Mouse (Mus musculus) embryonic facial prominence, embryonic 10.5 days (tissue): ENCODE measurements around the gene B3gnt6. TPM values are rescaled to one million over a fixed set of nuclear protein-coding genes. Genes with fewer than 3 reads are reported as not detected.

Source experiments
- DNase-seq: peaks from one replicate; pipeline ENCODE4 v3.0.0-alpha.2; 2017; ENCODE audit warnings: low spot score
- H3K27ac ChIP-seq: fragments of 300-500 bp; sonication (generic); replicated peaks from 2 replicates; pipeline ENCODE4 v1.5.1; 2016; ENCODE audit warnings: mild to moderate bottlenecking
- H3K27me3 ChIP-seq: fragments of 300-500 bp; sonication (generic); replicated peaks from 2 replicates; pipeline ENCODE4 v1.6.1; 2016; ENCODE audit warnings: low read depth, mild to moderate bottlenecking; ENCODE audit not compliant: poor library complexity, severe bottlenecking
- H3K36me3 ChIP-seq: fragments of 300-500 bp; sonication (generic); replicated peaks from 2 replicates; pipeline ENCODE4 v1.6.1; 2016; ENCODE audit warnings: mild to moderate bottlenecking, moderate library complexity
- H3K4me1 ChIP-seq: fragments of 300-500 bp; sonication (generic); 2 replicates; pipeline ENCODE4 v1.6.1; 2016
- H3K4me3 ChIP-seq: fragments of 300-500 bp; sonication (generic); 2 replicates; pipeline ENCODE4 v1.5.1; 2016; ENCODE audit warnings: mild to moderate bottlenecking, moderate library complexity
- H3K9me3 ChIP-seq: fragments of 300-500 bp; sonication (generic); 2 replicates; pipeline ENCODE4 v1.6.1; 2016; ENCODE audit warnings: mild to moderate bottlenecking
- WGBS: fragments of 180-500 bp; shearing (Covaris S2); methylation state at CpG from one replicate; pipeline ENCODE4 v1.1.7; 2016; 5-methylcytosine and 5-hydroxymethylcytosine counted together
- polyA plus RNA-seq: library from polyadenylated mRNA; unstranded; fragments of >200 nt; fragmentation: Nextera tagmentation; extraction: Ambion mirVana; gene quantifications from 2 replicates; pipeline ENCODE4 v1.2.1, GENCODE M21; 2016

The B3gnt6 gene
- polyA plus RNA-seq, 1 experiment from 2014 or later = not detected

DNA sequence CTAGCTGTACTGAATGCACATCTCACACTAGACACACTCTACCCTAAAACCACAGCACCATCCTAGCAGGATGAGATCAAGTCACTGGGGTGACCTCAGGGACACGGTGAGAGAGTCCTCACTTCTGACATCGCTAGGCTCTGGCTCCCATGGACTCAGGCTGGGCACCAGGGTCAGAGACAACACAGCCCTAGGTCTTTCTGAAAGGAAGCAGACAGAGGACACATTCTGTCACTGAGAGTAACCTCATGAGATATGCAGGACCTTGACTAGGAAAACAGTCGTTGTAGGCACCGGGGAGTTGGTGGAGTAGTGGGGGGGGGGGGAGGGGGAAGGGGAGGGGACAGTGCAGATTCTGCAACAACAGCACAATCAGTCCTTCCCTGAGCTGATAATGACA lies 25.9 kb downstream of the B3gnt6 start:
- Histone ChIP-seq H3K4me1 (peaks cover 52% of the 10 kb centered on the region), H3K9me3 (no peaks in the 10 kb centered on the region), H3K4me3 (no peak overlapping the region), H3K36me3 (no peaks in the 10 kb centered on the region), H3K27ac (peak overlapping the region; percentile 40; the same call in 1 of the 2 replicates), H3K27me3 (peaks cover 17% of the 10 kb centered on the region)
- DNase-seq = no peak
- WGBS = 48% methylated on average over 4 of the region's 4 CpGs

DNA sequence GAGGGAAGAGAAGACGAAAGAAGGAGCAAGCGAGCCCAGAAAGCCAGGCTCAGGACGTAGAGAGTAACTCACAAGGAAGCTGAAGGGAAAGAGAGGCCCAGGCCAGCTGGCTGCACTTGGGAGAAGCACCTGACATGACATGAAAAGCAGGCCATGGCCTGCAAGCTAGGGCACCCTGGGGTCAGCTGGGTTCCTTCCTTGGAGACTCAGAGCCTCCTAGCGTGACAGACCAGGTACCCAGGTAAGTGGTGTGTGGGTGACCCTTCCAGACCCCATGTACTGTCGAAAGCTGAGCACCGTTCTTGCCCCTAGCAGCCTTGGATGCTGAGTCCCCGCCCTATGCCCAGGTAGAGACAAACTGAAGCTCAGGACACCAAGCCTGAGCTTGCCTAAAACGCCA lies 26.6 kb downstream of the B3gnt6 start:
- Histone ChIP-seq H3K36me3 (no peaks in the 10 kb centered on the region), H3K9me3 (no peaks in the 10 kb centered on the region), H3K4me3 (no peak overlapping the region), H3K4me1 (peaks cover 44% of the 10 kb centered on the region), H3K27ac (peak overlapping the region; percentile 10; the same call in 1 of the 2 replicates), H3K27me3 (peaks cover 17% of the 10 kb centered on the region)
- whole genome bisulfite sequencing = 80% methylated on average over 8 of the region's 8 CpGs
- DNase-seq = no peak

DNA sequence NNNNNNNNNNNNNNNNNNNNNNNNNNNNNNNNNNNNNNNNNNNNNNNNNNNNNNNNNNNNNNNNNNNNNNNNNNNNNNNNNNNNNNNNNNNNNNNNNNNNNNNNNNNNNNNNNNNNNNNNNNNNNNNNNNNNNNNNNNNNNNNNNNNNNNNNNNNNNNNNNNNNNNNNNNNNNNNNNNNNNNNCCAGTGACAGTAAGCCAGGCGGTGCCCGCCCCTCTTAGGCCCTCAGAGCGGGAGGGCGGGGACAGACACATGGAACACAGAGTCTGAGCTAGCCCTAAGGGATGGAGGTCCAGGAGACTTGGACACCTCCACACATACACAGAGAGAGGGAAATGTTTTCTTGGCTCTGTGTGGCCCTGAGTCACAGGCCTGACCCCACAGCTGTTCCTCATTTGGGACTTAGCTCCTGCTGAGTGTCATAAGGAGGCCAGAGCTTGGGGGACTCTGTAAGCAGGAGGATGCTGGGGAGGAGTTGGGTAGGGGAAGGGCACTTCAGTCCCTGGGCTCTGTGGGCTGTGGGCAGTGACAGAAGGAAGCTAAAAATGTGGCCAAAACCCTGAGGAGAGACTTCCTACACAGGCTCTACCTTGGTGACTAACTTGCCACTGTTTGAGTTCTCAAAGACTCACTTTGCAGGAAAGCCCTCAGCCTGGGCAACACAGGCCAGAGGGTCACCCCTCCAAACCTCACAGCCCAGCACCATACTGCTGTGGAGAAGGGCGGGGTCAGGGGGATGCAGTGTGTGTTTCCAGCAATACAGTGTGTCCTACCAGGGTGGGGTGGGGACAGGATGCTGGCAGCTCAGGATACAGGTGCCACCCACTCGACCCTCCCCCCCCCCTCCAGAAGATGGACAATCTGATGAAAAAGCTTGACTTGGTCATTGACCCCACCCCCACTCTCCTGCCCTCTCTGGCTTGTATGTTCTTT lies 27.9 kb downstream of the B3gnt6 start:
- DNase-seq = peak; percentile 70
- WGBS = 42% methylated on average over 6 of the region's 6 CpGs
- H3K4me3 ChIP-seq = peak overlapping the region; percentile 19; the same call in 1 of the 2 replicates
- H3K4me1 ChIP-seq = peaks cover 34% of the 10 kb centered on the region
- no peaks in the 10 kb centered on the region for H3K9me3 ChIP-seq
- peak overlapping the region; percentile 69 for H3K27ac ChIP-seq
- H3K27me3 ChIP-seq = peaks cover 5% of the 10 kb centered on the region; the same call in 1 of the 2 replicates
- H3K36me3 ChIP-seq = no peaks in the 10 kb centered on the region

DNA sequence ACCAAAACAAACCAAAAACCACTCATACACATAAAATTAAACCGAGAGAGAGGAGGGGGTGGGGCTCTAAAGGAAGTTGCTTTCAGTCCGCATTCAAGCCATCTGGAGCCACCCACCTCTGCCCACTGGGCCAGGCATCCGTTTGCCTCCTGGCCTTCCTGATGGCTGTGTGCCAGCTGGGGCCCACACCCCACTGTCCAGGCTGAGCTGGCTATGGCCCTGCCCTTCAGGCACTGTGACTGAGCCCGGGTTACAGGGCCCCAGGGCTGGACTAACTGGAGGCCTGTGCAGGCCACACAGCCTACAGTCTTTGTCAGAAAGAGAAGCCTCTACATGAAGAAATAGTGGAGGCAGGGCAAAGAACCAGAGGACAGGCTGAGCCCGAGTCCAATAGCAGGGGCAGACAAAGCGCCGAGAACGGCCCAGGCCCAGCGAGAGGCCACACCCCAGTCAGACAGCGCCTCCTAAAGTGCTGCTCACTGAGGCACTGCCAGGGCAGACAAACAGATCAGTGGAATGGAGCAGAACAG lies 34.2 kb downstream of the B3gnt6 start:
- DNase-seq = no peak
- Histone ChIP-seq H3K4me1 (peaks cover 41% of the 10 kb centered on the region), H3K36me3 (no peaks in the 10 kb centered on the region), H3K9me3 (no peaks in the 10 kb centered on the region), H3K27ac (peak overlapping the region; percentile 69), H3K4me3 (no peak overlapping the region), H3K27me3 (no peaks in the 10 kb centered on the region)
- WGBS = 68% methylated on average over 10 of the region's 10 CpGs

DNA sequence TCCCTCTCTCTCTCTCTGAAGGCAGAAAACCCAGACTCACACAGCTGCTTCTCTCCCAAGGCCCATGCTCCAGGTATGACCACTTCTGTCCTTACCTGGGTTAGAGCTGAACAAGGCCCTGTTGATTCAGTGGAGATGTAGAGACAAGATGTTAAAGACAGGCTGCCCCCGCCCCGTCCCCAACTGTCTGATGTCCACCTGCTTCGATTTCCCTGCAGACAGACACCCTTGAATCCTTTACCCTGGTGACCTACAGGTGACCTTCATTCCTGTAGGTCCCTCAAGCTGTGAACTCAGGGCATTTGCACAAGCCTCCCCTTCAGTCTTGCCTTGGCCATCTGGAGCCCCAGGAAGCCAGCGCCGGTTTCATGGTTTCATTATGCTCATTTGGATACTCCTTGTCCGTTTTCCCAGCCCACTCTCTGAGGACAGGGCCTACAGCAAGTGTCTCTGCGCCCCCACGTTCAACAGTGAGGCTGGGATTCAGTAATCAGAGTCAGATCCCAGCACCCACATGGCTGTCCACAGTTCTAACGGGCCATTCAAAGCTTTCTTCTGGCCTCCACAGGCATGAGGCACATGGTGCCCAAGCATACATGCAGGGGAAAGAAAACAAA lies 34.8 kb downstream of the B3gnt6 start:
- Histone ChIP-seq H3K4me1 (peaks cover 47% of the 10 kb centered on the region), H3K4me3 (no peak overlapping the region), H3K36me3 (no peaks in the 10 kb centered on the region), H3K9me3 (no peaks in the 10 kb centered on the region), H3K27me3 (no peaks in the 10 kb centered on the region), H3K27ac (peak overlapping the region; percentile 69; the same call in 1 of the 2 replicates)
- no peak for DNase-seq
- 80% methylated on average over 9 of the region's 9 CpGs for WGBS

DNA sequence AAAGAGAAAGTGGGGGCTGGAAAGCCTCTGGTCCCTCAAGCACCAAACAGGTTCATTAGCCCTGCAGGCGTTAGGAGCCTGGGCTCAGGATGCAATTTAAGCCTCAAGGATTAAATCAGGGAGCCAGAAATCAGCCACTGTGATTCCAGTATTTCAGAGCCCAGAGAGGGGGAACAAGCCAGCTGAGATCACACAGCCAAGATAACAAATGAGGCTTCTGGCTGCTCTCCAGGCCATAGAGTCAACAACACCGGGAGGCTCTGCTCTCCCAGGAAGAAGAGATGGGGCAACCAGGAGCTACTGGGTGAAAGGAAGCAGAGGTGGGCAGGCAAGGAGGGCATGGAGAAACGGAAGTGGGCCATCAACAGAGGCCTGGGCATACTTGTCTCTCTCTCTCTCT lies 35.6 kb downstream of the B3gnt6 start:
- no peaks in the 10 kb centered on the region for H3K9me3 ChIP-seq
- peaks cover 55% of the 10 kb centered on the region for H3K4me1 ChIP-seq
- H3K27me3 ChIP-seq = no peaks in the 10 kb centered on the region
- no peak overlapping the region for H3K27ac ChIP-seq
- H3K4me3 ChIP-seq = no peak overlapping the region
- DNase-seq = no peak
- 60% methylated on average over 3 of the region's 3 CpGs for WGBS
- no peaks in the 10 kb centered on the region for H3K36me3 ChIP-seq

DNA sequence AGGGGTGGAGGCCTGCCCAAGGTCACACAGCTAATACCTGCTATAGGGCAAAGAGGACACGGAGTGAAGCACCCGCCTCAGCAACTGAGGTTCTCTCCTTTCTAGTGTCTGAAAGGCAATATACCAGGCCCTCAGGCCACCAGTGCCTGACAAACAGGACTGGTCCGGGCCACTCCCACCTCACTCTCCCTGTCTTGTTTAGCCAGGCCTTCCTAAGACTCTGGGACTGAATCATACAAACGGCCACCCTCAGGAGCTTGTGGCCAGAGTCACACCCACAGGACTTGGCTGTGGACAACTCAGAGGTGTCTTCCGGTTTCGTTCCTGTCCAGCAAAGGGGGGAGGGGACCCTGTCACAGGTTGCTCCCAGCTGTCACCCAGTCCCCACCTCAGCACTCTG lies 37.0 kb downstream of the B3gnt6 start:
- no peaks in the 10 kb centered on the region for H3K9me3 ChIP-seq
- no peak overlapping the region for H3K4me3 ChIP-seq
- no peaks in the 10 kb centered on the region for H3K27me3 ChIP-seq
- no peaks in the 10 kb centered on the region for H3K36me3 ChIP-seq
- 75% methylated on average over 6 of the region's 6 CpGs for WGBS
- no peak overlapping the region for H3K27ac ChIP-seq
- H3K4me1 ChIP-seq = peaks cover 65% of the 10 kb centered on the region
- no peak for DNase-seq

DNA sequence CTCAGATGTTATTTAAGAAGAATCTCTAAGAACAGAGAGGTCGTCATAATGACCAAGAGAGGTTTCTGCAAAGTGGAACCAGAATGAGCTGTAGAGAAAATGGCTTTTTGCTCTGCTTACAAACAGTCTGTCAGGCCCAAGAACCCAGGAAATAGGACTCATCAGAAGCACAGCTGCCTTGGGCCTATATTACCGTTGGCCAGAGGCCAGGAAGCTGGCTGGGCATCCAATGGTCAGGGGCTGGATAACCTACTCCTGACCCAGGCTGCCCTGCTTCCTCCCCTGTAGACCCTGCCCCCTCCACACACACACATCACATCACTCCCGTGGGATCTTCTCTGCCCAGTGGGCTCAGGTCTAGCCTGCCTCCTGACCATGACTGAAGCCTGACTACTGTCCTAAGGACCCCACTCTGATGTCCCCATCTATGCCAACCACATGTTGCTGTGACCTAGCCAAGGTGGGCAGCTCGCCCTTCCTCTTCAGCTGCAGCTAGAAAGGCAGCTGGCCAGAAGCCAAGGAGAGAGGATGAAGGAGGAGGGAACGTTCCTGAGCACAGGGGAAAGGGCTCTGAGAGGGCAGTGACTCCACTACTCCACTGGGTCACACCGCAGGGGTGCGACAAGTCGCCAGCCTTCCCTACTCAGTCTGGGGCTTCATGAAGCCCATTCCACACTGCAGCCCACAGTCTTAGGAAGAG lies 39.1 kb downstream of the B3gnt6 start:
- H3K36me3 ChIP-seq = no peaks in the 10 kb centered on the region
- H3K27ac ChIP-seq = peak overlapping the region; percentile 70
- WGBS = 61% methylated on average over 8 of the region's 8 CpGs
- no peaks in the 10 kb centered on the region for H3K9me3 ChIP-seq
- no peak for DNase-seq
- H3K4me3 ChIP-seq = no peak overlapping the region
- peaks cover 75% of the 10 kb centered on the region for H3K4me1 ChIP-seq
- no peaks in the 10 kb centered on the region; the same call in 1 of the 2 replicates for H3K27me3 ChIP-seq

DNA sequence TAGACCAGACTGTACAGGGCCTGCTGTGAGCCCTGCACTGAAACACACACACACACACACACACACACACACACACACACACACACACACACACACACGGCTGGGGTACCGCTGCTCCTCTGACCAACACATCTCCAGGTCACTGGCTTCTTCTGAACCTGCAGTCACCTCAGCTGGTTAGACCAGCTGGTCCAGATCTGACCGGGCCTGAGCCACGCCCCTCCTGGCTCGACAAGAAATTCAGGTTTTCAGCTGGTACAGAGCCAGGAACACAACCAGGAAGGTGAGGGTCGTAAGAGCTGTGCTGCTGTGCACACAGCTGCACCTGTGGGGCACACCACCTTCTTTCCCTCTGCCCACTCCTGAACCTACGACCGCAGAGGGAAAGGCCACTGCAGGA lies 40.8 kb downstream of the B3gnt6 start:
- DNase-seq = peak; percentile 50
- 48% methylated on average over 8 of the region's 8 CpGs for WGBS
- H3K27me3 ChIP-seq = no peaks in the 10 kb centered on the region; the same call in 1 of the 2 replicates
- H3K36me3 ChIP-seq = no peaks in the 10 kb centered on the region
- H3K4me3 ChIP-seq = no peak overlapping the region
- H3K27ac ChIP-seq = no peak overlapping the region
- H3K9me3 ChIP-seq = no peaks in the 10 kb centered on the region
- peaks cover 68% of the 10 kb centered on the region for H3K4me1 ChIP-seq

DNA sequence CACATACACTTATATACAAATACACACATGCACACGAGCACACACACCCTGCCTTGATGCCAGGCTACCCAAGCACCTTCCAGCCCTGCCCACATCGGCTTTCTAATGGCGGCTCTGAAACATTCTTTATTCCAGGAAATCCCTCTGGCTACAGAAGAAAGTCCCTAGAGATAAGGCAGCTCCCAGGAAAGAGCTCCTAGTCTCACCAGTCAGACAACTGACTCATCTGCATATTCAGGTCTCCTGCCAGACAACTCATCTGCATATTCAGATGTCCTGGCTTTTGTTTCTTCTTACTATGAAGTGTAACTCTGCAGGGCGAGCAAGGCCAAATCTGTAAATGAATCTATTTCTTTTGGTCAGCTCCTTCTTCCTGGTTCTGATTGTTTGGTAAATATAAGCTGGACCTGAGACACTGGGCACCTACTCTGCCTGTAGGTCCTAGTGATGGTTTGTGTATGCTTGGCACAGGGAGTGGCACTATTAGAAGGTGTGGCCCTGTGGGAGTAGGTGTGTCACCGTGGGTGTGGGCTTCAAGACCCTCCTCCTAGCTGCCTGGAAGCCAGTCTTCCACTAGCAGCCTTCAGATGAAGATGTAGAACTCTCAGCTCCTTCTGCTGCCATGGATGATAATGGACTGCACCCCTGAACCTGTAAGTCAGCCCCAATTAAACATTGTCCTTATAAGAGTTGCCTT lies 41.5 kb downstream of the B3gnt6 start:
- 62% methylated on average over 5 of the region's 5 CpGs for WGBS
- no peak overlapping the region for H3K4me3 ChIP-seq
- H3K36me3 ChIP-seq = no peaks in the 10 kb centered on the region
- DNase-seq = no peak
- H3K27ac ChIP-seq = no peak overlapping the region
- no peaks in the 10 kb centered on the region; the same call in 1 of the 2 replicates for H3K27me3 ChIP-seq
- no peaks in the 10 kb centered on the region for H3K9me3 ChIP-seq
- peaks cover 68% of the 10 kb centered on the region for H3K4me1 ChIP-seq

DNA sequence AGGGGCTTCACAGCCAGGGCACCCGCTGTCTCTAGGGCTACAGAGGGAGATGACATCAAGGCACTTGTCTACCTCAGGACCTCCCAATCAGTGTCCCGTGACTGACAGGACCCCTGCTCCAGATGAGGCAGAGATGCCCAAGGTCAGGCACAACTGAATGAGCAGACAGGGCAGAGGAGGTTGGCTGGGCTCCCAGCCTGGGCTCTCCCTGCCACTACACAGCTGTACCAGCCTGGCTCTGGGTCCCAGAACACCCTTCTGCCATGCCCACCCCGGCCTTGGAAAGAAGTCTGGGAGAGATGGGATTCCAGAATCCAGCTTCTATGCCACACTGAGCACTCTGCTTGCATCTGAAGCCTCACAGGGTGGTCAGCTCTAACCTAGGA lies 43.0 kb downstream of the B3gnt6 start:
- Histone ChIP-seq H3K27ac (peak overlapping the region; percentile 54; the same call in 1 of the 2 replicates), H3K4me1 (peaks cover 69% of the 10 kb centered on the region), H3K4me3 (no peak overlapping the region), H3K9me3 (no peaks in the 10 kb centered on the region), H3K27me3 (peaks cover 12% of the 10 kb centered on the region; the same call in 1 of the 2 replicates), H3K36me3 (no peaks in the 10 kb centered on the region)
- no peak for DNase-seq
- 66% methylated on average over 3 of the region's 3 CpGs for WGBS
